Mouse (Mus musculus): ENCODE results near the gene Ppia. TPM values are rescaled to one million over a fixed set of nuclear protein-coding genes. Genes with fewer than 3 reads are reported as not detected.
A peak's percentile ranks its signal among the peaks of the same experiment; 100 is the strongest.
"Not testable (repeated sequence)": the region's sequence is repeated elsewhere in the genome, so short reads cannot be mapped to it uniquely, and the experiment has no call there.

Gene Ppia
- total RNA-seq (2017): 1,374 and 1,758 TPM in 2 replicates

- ATAC-seq (replicated peaks in 1 of 2; ENCODE audit: insufficient read depth in 1 of 2, low FRiP score in 2 of 2, low TSS enrichment in 1 of 2, low read depth in 1 of 2, poor library complexity in 2 of 2, severe bottlenecking in 2 of 2): peak; percentile 61 to 63
Measured at GRCm38 (mm10) chr11:6414751-6415550, at the start of gene Ppia. Ppia (plus strand) TSS chr11:6415443.

- peak; percentile 91 to 97 for ATAC-seq (replicated peaks in 1 of 2; ENCODE audit: insufficient read depth in 1 of 2, low FRiP score in 2 of 2, low TSS enrichment in 1 of 2, low read depth in 1 of 2, poor library complexity in 2 of 2, severe bottlenecking in 2 of 2)
Measured at GRCm38 (mm10) chr11:6365885-6366284, 49.4 kb upstream of the Ppia start.

DNA sequence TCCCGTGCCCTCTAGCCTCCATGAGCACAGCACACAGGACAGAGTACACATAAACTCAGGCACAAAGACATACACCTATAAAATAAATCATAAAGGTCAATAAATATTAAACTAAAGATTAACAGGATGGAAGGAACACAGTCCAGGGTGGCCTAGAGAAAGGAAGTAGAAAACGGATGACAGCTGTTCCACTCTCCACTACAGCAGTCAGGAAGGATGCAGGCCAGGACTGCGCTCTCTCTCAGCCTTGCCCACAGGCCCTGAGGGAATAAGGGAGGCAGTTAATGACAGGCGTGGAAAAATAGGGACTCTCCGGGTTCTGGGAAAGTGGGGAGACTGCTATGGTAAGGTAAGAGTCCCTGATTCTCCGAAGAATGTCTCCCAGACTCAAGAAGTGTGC lies 48.8 kb upstream of the Ppia start:
- ATAC-seq (replicated peaks in 1 of 2; ENCODE audit: insufficient read depth in 1 of 2, low FRiP score in 2 of 2, low TSS enrichment in 1 of 2, low read depth in 1 of 2, poor library complexity in 2 of 2, severe bottlenecking in 2 of 2): no peak

DNA sequence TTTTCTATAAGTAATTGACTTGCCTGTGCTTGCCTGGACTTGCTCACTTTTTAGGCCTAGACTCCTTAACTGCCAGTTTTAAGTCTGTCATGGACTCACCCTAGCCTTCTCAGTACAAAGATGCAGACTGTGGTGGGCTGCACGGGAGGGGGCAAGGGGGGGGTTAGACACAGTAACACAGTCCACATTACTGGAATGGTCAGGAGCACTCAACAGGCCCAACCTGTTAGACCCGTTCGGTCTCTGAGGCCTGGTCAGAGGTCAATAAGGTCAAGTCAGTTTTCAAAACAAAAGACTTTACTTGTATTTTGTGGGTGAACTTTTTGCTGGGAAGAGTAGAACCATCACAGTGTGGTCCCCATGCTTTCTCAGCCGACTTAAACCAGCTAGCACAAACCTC lies 48.1 kb upstream of the Ppia start:
- ATAC-seq (replicated peaks in 1 of 2; ENCODE audit: insufficient read depth in 1 of 2, low FRiP score in 2 of 2, low TSS enrichment in 1 of 2, low read depth in 1 of 2, poor library complexity in 2 of 2, severe bottlenecking in 2 of 2): no peak

DNA sequence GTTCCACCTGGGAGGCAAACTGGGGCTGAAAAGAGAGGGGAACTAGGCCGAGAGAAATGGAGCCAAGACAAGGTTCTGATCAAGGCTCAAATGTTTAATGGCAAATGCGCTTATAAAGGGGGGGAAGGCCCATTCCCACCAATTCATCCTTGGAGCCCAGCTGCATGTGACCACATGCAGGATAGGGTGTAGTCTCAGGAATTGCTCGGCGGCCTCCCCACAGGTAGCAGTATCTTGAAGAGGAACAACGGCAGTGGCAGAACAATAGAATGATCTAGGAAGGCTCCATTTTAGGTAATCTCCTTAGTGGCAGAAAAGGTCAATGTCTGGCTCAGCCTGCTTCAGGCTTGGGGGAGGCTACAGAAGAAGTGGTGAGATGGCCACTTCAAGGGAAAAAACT lies 47.3 kb upstream of the Ppia start:
- ATAC-seq (replicated peaks in 1 of 2; ENCODE audit: insufficient read depth in 1 of 2, low FRiP score in 2 of 2, low TSS enrichment in 1 of 2, low read depth in 1 of 2, poor library complexity in 2 of 2, severe bottlenecking in 2 of 2): not testable (repeated sequence)

DNA sequence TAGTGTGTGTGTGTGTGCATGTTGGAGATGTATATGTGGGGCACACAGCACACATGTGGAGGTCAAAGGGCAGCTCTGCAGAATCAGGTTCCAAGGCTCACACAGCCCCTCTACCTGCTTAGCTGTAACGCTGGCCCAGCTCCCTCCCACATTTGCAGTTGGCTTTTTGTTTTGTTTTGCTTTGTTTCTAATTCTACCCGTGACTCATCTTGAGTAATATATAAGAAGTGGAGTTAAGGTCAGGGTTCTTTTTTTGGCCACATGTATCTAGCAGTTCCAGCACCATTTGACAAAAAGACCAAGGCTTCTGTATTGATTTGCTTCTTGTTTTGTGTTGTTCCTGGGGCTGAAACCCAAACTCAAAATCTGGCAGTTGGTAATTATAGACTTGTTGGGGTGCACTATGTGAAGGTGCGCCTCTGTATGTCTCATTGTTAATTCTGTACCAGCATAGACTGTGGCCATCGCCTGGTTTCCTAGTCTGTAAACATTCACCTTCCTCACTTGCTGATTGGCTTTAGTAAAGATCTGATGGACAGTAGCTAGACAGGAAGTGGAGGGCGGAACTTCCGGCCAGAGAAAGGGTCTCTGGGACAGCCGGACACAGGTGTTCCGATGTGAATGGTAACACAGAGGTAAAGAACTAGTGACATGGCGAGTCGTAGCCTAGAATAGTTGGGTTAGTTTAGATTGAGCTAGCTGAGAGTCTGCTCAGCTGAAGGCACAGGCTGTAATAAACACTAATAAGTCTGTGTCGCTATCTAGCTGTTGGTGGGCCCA lies 43.7 kb upstream of the Ppia start:
- no peak for ATAC-seq (replicated peaks in 1 of 2; ENCODE audit: insufficient read depth in 1 of 2, low FRiP score in 2 of 2, low TSS enrichment in 1 of 2, low read depth in 1 of 2, poor library complexity in 2 of 2, severe bottlenecking in 2 of 2)

DNA sequence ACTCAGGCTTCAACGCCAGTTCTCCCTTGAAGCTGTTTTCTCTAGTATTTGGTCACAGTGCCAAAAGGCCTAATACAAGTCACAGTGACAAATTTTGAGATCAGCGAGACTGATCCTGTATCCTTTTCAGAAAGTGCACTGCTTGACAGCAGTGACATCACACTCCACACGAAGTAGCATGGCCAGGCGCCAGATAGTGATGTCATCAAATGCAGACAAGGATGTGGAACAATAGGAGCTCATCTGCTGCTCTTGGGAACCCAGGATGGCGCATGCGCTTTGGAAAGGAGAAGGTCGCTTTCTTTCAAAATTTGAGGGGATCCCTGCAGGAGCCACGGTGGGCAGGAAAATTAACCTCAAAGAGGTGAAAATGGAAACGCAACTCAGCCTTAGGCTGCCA lies 42.5 kb upstream of the Ppia start:
- ATAC-seq (replicated peaks in 1 of 2; ENCODE audit: insufficient read depth in 1 of 2, low FRiP score in 2 of 2, low TSS enrichment in 1 of 2, low read depth in 1 of 2, poor library complexity in 2 of 2, severe bottlenecking in 2 of 2): no peak

- ATAC-seq (replicated peaks in 1 of 2; ENCODE audit: insufficient read depth in 1 of 2, low FRiP score in 2 of 2, low TSS enrichment in 1 of 2, low read depth in 1 of 2, poor library complexity in 2 of 2, severe bottlenecking in 2 of 2): no peak
Measured at GRCm38 (mm10) chr11:6380916-6381315, 34.3 kb upstream of the Ppia start.

DNA sequence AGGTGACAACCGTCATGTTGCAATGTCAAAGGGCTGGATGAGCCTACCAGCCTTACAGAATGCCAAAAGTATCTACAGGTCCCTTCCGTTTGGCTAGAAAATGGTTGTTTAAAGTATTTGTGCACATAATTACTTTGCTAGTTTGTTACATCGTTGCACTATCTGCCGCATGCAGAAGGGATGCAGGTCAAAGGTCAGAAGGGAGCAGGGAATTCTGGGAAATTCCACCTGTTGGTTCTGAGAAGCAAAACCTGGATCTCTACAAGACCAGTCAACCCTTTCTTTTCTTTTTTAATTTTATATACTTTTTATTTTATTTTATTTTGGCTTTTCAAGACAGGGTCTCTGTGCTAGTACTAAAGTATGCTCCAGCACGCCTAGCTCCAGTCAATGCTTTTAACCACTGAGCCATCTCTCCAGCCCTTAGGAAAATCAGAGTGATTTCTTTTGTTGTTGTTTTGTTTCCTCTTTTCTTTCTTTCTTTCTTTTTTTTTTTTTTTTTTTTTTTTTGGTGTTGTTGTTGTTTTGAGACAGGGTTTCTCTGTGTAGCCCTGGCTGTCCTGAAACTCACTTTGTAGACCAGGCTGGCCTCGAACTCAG lies 27.0 kb upstream of the Ppia start:
- ATAC-seq (replicated peaks in 1 of 2; ENCODE audit: insufficient read depth in 1 of 2, low FRiP score in 2 of 2, low TSS enrichment in 1 of 2, low read depth in 1 of 2, poor library complexity in 2 of 2, severe bottlenecking in 2 of 2): no peak

DNA sequence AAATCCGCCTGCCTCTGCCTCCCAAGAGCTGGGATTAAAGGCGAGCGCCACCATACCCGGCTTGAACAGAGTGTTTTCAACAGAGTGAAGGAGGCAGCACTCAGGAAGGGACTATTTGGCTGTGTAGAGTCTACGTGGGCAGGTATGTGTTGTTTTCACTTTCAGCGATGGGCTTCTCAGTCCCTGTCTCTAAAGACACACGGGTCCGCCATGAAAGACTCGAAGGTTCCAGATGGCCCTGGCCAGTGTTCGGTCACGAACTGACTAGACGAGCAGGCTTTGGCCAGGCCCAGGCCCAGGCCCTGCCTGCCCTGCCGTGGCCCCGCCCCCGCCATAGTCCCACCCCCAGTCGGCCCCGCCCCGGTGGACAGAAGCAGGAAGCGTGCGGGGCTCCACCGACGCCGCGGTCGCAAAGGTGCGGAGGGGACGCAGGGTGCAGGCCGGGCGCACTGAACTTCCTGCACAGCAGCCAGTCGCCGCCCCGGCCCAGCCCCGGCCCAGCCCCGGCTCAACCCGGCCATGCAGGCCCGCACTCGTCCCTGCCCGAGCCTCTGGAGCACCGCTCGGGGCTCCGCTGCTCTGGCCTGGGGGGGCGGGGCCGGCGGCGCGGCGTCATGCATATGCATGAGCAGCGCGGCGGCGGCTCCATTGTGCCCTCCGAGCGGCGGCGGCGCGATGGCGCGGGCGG lies 26.4 kb upstream of the Ppia start, which contains the start of gene Zmiz2:
Gene Zmiz2, plus strand, starts transcription at position 349 of the 688 bp plus-strand sequence.
- ATAC-seq (replicated peaks in 1 of 2; ENCODE audit: insufficient read depth in 1 of 2, low FRiP score in 2 of 2, low TSS enrichment in 1 of 2, low read depth in 1 of 2, poor library complexity in 2 of 2, severe bottlenecking in 2 of 2): peak; percentile 83 to 84

DNA sequence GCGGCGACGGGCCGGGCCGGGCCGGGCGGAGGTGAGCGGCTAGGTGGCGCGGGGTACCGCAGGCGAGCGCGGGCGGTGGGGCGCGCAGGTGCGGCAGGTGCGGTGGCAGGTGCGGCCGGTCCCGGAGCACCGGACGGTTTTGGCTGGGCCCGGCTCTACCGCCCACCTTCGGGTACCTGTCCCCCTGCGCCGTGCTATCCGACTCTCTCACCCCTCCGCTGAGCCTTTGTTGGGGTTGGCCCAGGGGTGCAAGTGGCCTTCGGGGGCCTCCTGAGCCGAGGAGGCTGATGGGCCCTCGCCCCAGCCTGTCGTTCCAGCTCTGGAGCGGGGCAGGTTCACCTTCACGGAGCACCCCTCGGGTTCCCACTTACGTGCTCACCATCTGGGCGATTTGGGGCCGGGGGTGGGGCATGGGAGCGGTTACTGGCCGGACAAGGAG lies 25.7 kb upstream of the Ppia start:
- ATAC-seq (replicated peaks in 1 of 2; ENCODE audit: insufficient read depth in 1 of 2, low FRiP score in 2 of 2, low TSS enrichment in 1 of 2, low read depth in 1 of 2, poor library complexity in 2 of 2, severe bottlenecking in 2 of 2): no peak

GRCm38 (mm10) chr11:6390376-6391053 lies 24.7 kb upstream of the Ppia start:
- ATAC-seq (replicated peaks in 1 of 2; ENCODE audit: insufficient read depth in 1 of 2, low FRiP score in 2 of 2, low TSS enrichment in 1 of 2, low read depth in 1 of 2, poor library complexity in 2 of 2, severe bottlenecking in 2 of 2): no peak

GRCm38 (mm10) chr11:6391516-6392276 lies 23.5 kb upstream of the Ppia start:
- peak; percentile 34 to 43; a peak in 3 of 4 replicates for ATAC-seq (replicated peaks in 1 of 2; ENCODE audit: insufficient read depth in 1 of 2, low FRiP score in 2 of 2, low TSS enrichment in 1 of 2, low read depth in 1 of 2, poor library complexity in 2 of 2, severe bottlenecking in 2 of 2)

DNA sequence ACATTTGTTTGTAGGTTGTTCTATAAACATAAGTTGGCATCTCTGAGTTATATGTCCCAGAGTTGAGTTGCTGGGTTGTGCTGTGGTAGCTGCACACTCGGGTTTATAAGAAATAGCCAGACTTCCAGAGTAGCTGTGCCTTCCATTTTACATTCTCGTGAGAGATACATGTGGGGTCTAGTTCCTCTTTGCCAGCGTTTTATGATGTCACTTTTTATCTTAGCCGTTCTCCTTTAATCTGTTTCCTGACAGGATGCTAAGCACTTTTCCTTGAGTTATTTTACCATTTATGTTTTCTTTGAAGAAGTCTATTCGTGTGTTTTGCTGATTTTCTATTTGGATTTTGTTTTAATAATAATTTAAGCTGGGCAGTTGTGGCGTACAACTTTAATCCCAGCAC lies 22.4 kb upstream of the Ppia start:
- ATAC-seq (replicated peaks in 1 of 2; ENCODE audit: insufficient read depth in 1 of 2, low FRiP score in 2 of 2, low TSS enrichment in 1 of 2, low read depth in 1 of 2, poor library complexity in 2 of 2, severe bottlenecking in 2 of 2): no peak

DNA sequence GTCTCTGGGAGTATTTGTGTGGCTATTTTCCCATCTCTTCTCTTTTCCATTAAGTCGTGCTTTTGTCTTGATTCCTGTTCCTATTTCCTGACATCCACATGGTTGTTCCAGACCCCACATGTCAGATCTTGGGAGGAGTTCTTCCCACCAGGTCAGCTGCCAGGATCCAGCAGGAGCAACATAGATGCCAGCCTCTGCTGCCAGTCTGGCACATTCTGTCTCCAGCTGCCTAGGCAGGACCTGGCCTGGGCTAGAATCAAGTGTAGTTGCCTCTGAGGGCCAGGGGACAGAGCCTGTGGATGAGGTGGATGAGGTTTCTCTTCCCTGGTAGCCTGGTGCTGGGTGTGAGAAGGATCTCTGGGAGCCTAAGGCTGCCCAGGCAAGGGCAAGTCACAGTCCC lies 21.4 kb upstream of the Ppia start:
- no peak for ATAC-seq (replicated peaks in 1 of 2; ENCODE audit: insufficient read depth in 1 of 2, low FRiP score in 2 of 2, low TSS enrichment in 1 of 2, low read depth in 1 of 2, poor library complexity in 2 of 2, severe bottlenecking in 2 of 2)

DNA sequence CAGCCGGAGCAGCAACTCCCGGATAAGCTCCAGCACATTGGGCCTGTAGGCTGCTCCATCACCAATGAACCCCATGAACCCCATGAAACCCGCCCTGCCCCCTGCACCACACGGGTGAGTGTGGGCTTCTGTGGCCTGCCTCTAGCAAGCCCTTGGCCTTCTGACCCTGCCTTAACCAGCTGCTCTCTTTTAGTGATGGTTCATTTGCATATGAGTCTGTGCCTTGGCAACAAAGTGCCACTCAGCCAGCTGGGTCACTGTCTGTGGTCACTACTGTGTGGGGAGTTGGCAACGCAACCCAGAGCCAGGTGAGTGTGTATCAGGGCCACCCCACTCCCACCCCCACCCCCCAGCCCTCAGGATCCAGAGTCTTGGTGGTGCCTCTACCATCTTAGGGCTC lies 19.7 kb upstream of the Ppia start:
- ATAC-seq (replicated peaks in 1 of 2; ENCODE audit: insufficient read depth in 1 of 2, low FRiP score in 2 of 2, low TSS enrichment in 1 of 2, low read depth in 1 of 2, poor library complexity in 2 of 2, severe bottlenecking in 2 of 2): no peak
